Mouse (Mus musculus) MEL (cell line): ENCODE results near the gene Cdip1. TPM values are rescaled to one million over a fixed set of nuclear protein-coding genes. Genes with fewer than 3 reads are reported as not detected.
A peak's percentile ranks its signal among the peaks of the same experiment; 100 is the strongest.

Experiments
- DNase-seq: peaks from one replicate; pipeline ENCODE4 v3.0.0; 2011; ENCODE audit warnings: low read depth, low spot score
- H3K27ac ChIP-seq: 2 replicates; pipeline ENCODE4 v1.5.1; 2012; ENCODE audit warnings: low read depth, mild to moderate bottlenecking, control low read depth, low read length, moderate library complexity; ENCODE audit not compliant: control insufficient read depth
- H3K27me3 ChIP-seq, 2 experiments: fragments of 150-350 bp in 1 of 2; sonication (generic) in 1 of 2; 2 replicates each; pipeline ENCODE4 v1.6.1; 2012; ENCODE audit warnings: low read length in 2 of 2, mild to moderate bottlenecking in 2 of 2, improper control_type of control experiment in 1 of 2, moderate library complexity in 1 of 2; ENCODE audit not compliant: insufficient read depth in 2 of 2, control insufficient read depth in 1 of 2
- H3K36me3 ChIP-seq, 2 experiments: 2 replicates each; pipeline ENCODE4 v1.6.1; 2012 to 2014; ENCODE audit warnings: low read length in 2 of 2, improper control_type of control experiment in 1 of 2, inconsistent platforms in 1 of 2, mild to moderate bottlenecking in 1 of 2; ENCODE audit not compliant: insufficient read depth in 2 of 2, control insufficient read depth in 1 of 2
- H3K4me1 ChIP-seq, 2 experiments: fragments of 150-350 bp in 1 of 2; sonication (generic) in 1 of 2; 2 replicates each; pipeline ENCODE4 v1.6.1; 2012; ENCODE audit warnings: low read length in 2 of 2, improper control_type of control experiment in 1 of 2, mild to moderate bottlenecking in 1 of 2; ENCODE audit not compliant: insufficient read depth in 2 of 2, control insufficient read depth in 1 of 2
- H3K4me3 ChIP-seq, 2 experiments: fragments of 150-350 bp in 1 of 2; sonication (generic) in 1 of 2; 2 replicates each; pipeline ENCODE4 v1.5.1; 2012; ENCODE audit warnings: low read depth in 2 of 2, low read length in 2 of 2, mild to moderate bottlenecking in 2 of 2, moderate library complexity in 2 of 2, control low read depth in 1 of 2, improper control_type of control experiment in 1 of 2; ENCODE audit not compliant: control insufficient read depth in 1 of 2, insufficient read depth in 1 of 2
- H3K79me2 ChIP-seq: 2 replicates; pipeline ENCODE4 v1.6.1; 2012; ENCODE audit warnings: mild to moderate bottlenecking, low read length, moderate library complexity; ENCODE audit not compliant: control insufficient read depth, poor library complexity, insufficient read depth
- H3K9ac ChIP-seq: 2 replicates; pipeline ENCODE4 v1.6.1; 2012; ENCODE audit warnings: low read depth, mild to moderate bottlenecking, control low read depth, low read length, moderate library complexity; ENCODE audit not compliant: control insufficient read depth, poor library complexity, severe bottlenecking
- H3K9me3 ChIP-seq: fragments of 150-350 bp; sonication (generic); replicated peaks from 2 replicates; pipeline ENCODE4 v1.6.1; 2012; ENCODE audit warnings: mild to moderate bottlenecking, low read length, improper control_type of control experiment, moderate library complexity; ENCODE audit not compliant: insufficient read depth
- ELF1 ChIP-seq: IDR thresholded peaks from 2 replicates; pipeline ENCODE4 v1.6.1; 2014; ENCODE audit warnings: low read depth, mild to moderate bottlenecking, inconsistent platforms, low read length, improper control_type of control experiment, moderate library complexity
- EP300 ChIP-seq, 2 experiments: IDR thresholded peaks; 2 replicates each; pipeline ENCODE4 v1.6.1; 2011; ENCODE audit warnings: improper control_type of control experiment in 2 of 2, low read length in 2 of 2, low read depth in 1 of 2, mild to moderate bottlenecking in 1 of 2
- ETS1 ChIP-seq: IDR thresholded peaks from 2 replicates; pipeline ENCODE4 v1.6.1; 2012; ENCODE audit warnings: low read depth, mild to moderate bottlenecking, inconsistent platforms, low read length, improper control_type of control experiment, moderate library complexity
- JUND ChIP-seq: IDR thresholded peaks from 2 replicates; pipeline ENCODE4 v1.6.1; 2011; ENCODE audit warnings: low read depth, mild to moderate bottlenecking, improper control_type of control experiment, low read length
- KAT2A ChIP-seq: conservative IDR thresholded peaks from 2 replicates; pipeline ENCODE4 v1.6.1; 2012; ENCODE audit warnings: low read depth, low read length, improper control_type of control experiment, inconsistent platforms
- MXI1 ChIP-seq: IDR thresholded peaks from 2 replicates; pipeline ENCODE4 v1.6.1; 2011; ENCODE audit warnings: mild to moderate bottlenecking, low read depth, low read length, improper control_type of control experiment
- MYC ChIP-seq: IDR thresholded peaks from 2 replicates; pipeline ENCODE4 v1.6.1; 2011; ENCODE audit warnings: low read depth, mild to moderate bottlenecking, low read length, improper control_type of control experiment, moderate library complexity
- NRF1 ChIP-seq: IDR thresholded peaks from 2 replicates; pipeline ENCODE4 v1.6.1; 2014; ENCODE audit warnings: low read depth, mild to moderate bottlenecking, inconsistent platforms, low read length, improper control_type of control experiment, moderate library complexity; ENCODE audit not compliant: poor library complexity, insufficient read depth, severe bottlenecking
- POLR2AphosphoS2 ChIP-seq: IDR thresholded peaks from 2 replicates; pipeline ENCODE4 v1.6.1; 2011; ENCODE audit warnings: low read length, improper control_type of control experiment
- RAD21 ChIP-seq: IDR thresholded peaks from 2 replicates; pipeline ENCODE4 v1.6.1; 2011; ENCODE audit warnings: mild to moderate bottlenecking, low read depth, low read length, improper control_type of control experiment
- RCOR1 ChIP-seq: IDR thresholded peaks from 2 replicates; pipeline ENCODE4 v1.6.1; 2012; ENCODE audit warnings: low read depth, mild to moderate bottlenecking, inconsistent platforms, low read length, improper control_type of control experiment
- SIN3A ChIP-seq: IDR thresholded peaks from 2 replicates; pipeline ENCODE4 v1.6.1; 2012; ENCODE audit warnings: low read length, improper control_type of control experiment, inconsistent platforms
- TAL1 ChIP-seq: IDR thresholded peaks from 2 replicates; pipeline ENCODE4 v1.6.1; 2012; ENCODE audit warnings: mild to moderate bottlenecking, inconsistent platforms, low read length, moderate library complexity, mixed read lengths
- UBTF ChIP-seq: IDR thresholded peaks from 2 replicates; pipeline ENCODE4 v1.6.1; 2012; ENCODE audit warnings: low read depth, mild to moderate bottlenecking, inconsistent platforms, low read length, improper control_type of control experiment, moderate library complexity, borderline replicate concordance; ENCODE audit not compliant: insufficient read depth
- ZMIZ1 ChIP-seq: IDR thresholded peaks from 2 replicates; pipeline ENCODE4 v1.6.1; 2012; ENCODE audit warnings: low read depth, mild to moderate bottlenecking, inconsistent platforms, low read length, improper control_type of control experiment, moderate library complexity
- ZNF384 ChIP-seq: IDR thresholded peaks from 2 replicates; pipeline ENCODE4 v1.6.1; 2012; ENCODE audit warnings: low read depth, mild to moderate bottlenecking, inconsistent platforms, low read length, improper control_type of control experiment
- polyA plus RNA-seq, 2 experiments: library from polyadenylated mRNA; stranded (reverse) in 1 of 2; unstranded in 1 of 2; fragments of >175 nt in 1 of 2; fragments of >200 nt in 1 of 2; gene quantifications; 2 replicates each; pipeline versions ENCODE4 v1.2.1 to v1.2.4; 2012; ENCODE audit warnings: low replicate concordance in 2 of 2, low read depth in 1 of 2; ENCODE audit not compliant: insufficient read length in 2 of 2, insufficient read depth in 1 of 2, missing spikeins in 1 of 2
- total RNA-seq: library from RNA; depleted of rRNA; stranded (reverse); fragments of 300-350 nt; gene quantifications from 2 replicates; pipeline ENCODE4 v1.2.3, GENCODE M21; 2012

The Cdip1 gene
- total and polyA plus RNA-seq, 3 experiments, result 24.8 to 97.8 (median 32.8) TPM

DNA sequence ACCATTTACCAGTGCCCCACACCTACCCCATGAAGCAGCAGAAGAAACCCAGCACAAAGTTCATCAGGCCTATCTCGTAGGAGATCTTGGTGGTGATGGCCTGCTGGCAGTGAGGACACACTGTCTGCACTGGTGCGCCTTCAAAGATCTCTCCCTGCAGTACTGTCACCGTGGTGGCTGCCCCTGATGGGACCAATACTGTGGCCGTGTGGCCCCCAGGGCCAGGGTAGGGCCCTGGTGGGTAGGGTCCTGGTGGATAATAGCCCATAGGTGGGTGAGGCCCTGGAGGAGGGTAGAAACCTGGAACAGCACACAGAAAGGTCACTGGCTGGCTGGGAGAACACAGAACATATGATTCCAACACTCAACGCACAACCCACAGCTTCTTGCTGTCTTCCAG is 21.4 kb downstream of the Cdip1 start:
- DNase-seq, result no peak
- H3K4me3 ChIP-seq, result no peak overlapping the region
- no peaks in the 10 kb centered on the region for H3K9me3 ChIP-seq
- 0 out of 2 replicates have a peak, but pooled peaks cover 1% of the 10 kb centered on the region for H3K79me2 ChIP-seq
- no peaks in the 10 kb centered on the region for H3K27me3 ChIP-seq
- no peak overlapping the region for H3K9ac ChIP-seq
- H3K4me1 ChIP-seq, result no peaks in the 10 kb centered on the region
- peaks cover 2 to 4% of the 10 kb centered on the region in 2 experiments; a peak in 2 of 4 replicates for H3K36me3 ChIP-seq
- no peak overlapping the region for H3K27ac ChIP-seq
- TF ChIP-seq ZNF384, result no peak
- no peak for TF ChIP-seq ELF1
- TF ChIP-seq RAD21, result no peak
- no peak for TF ChIP-seq EP300 (IDR thresholded peaks at IDR 0.05; ENCODE audit: low read depth in 1 of 2, low read length in 2 of 2)
- TF ChIP-seq KAT2A, result no peak
- no peak for TF ChIP-seq TAL1
- no peak for TF ChIP-seq ETS1

DNA sequence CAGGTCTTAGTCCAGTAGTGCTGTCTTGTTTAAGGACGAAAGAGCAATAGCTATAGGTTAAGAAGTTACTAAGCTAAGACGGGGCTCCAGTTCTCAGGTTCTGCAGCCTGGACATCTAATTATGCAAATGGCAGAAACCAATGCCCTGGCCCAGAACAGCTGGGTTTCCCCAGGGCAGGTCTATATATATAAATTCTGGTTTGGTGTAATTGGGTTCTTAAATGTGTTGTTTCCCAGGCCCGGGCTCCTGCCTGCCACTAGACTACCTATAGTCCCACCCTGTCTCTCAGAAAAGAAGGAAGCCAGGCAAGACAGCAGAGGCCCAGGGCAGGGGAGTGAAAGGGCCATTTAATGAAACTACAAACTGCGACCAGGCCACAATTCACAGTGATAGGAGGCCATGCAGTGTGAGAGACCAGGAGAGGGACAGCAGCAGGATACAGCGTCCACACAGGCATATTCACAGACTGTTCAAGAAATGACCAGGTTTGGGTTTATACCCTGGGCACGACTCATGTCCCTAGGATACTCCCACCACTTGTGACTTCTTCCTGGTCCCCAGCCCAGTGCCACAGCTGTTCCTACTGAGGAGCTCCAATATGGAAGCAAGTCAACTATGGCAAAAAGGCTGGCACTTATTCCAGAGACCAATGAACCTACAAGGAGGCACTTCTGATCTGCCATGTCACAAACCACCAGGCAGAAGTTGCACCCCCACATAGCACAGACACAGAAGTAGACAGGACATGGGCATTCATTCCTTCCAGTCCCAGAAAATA is 22.9 kb downstream of the Cdip1 start:
- no peak overlapping the region for H3K27ac ChIP-seq
- H3K27me3 ChIP-seq, result no peaks in the 10 kb centered on the region
- TF ChIP-seq ZMIZ1 (peak; percentile 44; the same call in 1 of the 2 replicates), SIN3A (no peak)
- H3K4me3 ChIP-seq, result no peak overlapping the region
- no peaks in the 10 kb centered on the region for H3K79me2 ChIP-seq
- DNase-seq, result no peak
- H3K9me3 ChIP-seq, result no peaks in the 10 kb centered on the region
- H3K9ac ChIP-seq, result no peak overlapping the region
- H3K4me1 ChIP-seq, result no peaks in the 10 kb centered on the region
- peaks cover 0 to 5% of the 10 kb centered on the region in 2 experiments; a peak in 2 of 4 replicates for H3K36me3 ChIP-seq

DNA sequence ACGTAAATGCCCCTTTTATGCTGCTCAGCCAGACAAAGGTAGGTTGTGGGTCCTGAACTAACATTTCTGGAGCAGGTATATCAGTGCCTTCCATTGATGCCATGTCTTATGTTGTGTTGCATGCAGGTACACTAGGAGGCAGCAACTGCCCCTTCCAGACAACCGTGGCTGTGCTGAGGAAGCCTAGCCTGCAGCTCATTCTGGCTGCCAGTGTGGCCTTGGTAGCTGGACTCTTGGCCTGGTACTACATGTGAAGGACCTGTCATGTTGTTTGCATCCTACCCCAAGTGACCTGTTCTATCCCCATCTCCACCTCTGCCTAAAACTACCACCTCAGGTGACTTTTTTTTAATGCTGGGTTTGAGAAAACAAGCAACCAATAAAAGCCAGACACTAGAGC is 24.2 kb downstream of the Cdip1 start:
- H3K9me3 ChIP-seq, result no peaks in the 10 kb centered on the region
- no peak overlapping the region for H3K4me3 ChIP-seq
- no peak overlapping the region for H3K27ac ChIP-seq
- DNase-seq, result no peak
- no peak for TF ChIP-seq SIN3A
- TF ChIP-seq UBTF, result no peak
- no peak for TF ChIP-seq POLR2AphosphoS2
- no peak for TF ChIP-seq MXI1
- no peak for TF ChIP-seq NRF1
- no peak for TF ChIP-seq MYC
- TF ChIP-seq ETS1, result no peak
- TF ChIP-seq JUND, result no peak
- no peak for TF ChIP-seq RCOR1
- no peak for TF ChIP-seq TAL1
- H3K36me3 ChIP-seq, result peaks cover 0 to 5% of the 10 kb centered on the region in 2 experiments; a peak in 2 of 4 replicates
- H3K79me2 ChIP-seq, result no peaks in the 10 kb centered on the region
- no peaks in the 10 kb centered on the region for H3K27me3 ChIP-seq
- no peak overlapping the region for H3K9ac ChIP-seq
- no peaks in the 10 kb centered on the region; a peak in 1 of 4 replicates for H3K4me1 ChIP-seq
